Mouse (Mus musculus) testis, adult 2 months (tissue): Measurements from ENCODE around the gene Atp1a1.

Source experiments
- CTCF ChIP-seq: fragments of 200-500 bp; IDR thresholded peaks from 2 replicates; pipeline ENCODE4 v1.5.1; 2012; ENCODE audit warnings: low read depth, mild to moderate bottlenecking, inconsistent platforms, low read length, moderate library complexity; ENCODE audit not compliant: control insufficient read depth, insufficient read depth, insufficient replicate concordance
- POLR2A ChIP-seq: fragments of 200-500 bp; IDR thresholded peaks from 2 replicates; pipeline ENCODE4 v1.6.1; 2012; ENCODE audit warnings: low read depth, mild to moderate bottlenecking, inconsistent platforms, low read length, moderate library complexity; ENCODE audit not compliant: control insufficient read depth

DNA sequence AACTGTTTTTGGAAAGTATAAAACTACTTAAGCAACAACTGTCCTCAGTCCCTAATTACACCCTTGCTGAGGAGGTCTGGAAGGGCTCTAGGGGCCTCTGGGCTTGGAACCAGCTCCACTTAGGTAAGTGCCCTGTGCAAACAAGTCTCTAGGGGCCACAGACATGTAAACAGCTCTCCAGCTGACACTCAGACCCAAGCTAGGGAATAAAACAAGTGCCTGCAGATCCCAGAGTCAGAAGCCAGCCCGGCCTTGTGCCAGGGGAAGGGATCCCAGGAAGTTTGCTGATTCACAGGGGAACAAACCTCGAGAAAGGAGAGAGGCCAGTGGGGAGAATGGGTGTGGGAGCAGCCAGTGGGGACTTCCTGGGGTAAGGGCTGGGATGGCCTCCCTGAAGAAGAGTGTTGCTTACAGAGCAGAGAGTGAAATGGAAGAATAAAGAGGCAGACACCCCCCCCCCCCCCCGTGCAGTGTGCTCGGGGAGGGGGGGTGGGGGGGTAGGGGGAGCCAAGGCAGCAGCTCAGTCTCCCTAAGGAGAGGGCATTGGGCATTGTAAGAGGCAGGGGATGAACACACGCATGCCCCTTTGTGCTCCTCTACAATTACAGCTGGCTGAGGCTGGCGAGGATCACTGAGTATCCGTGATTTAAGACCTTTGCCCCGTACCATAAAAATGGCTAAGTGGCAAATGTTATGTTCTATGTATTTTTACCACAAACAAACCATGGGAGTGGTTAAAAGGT lies 76.2 kb downstream of the Atp1a1 start:
- TF ChIP-seq POLR2A (no peak), CTCF (no peak)
